Mouse (Mus musculus): ENCODE results near the gene Foxp1. TPM values are rescaled to one million over a fixed set of nuclear protein-coding genes. Genes with fewer than 3 reads are reported as not detected.

The Foxp1 gene
- polyA plus RNA-seq, 1 experiment from 2014 or later, result 103 TPM

DNA sequence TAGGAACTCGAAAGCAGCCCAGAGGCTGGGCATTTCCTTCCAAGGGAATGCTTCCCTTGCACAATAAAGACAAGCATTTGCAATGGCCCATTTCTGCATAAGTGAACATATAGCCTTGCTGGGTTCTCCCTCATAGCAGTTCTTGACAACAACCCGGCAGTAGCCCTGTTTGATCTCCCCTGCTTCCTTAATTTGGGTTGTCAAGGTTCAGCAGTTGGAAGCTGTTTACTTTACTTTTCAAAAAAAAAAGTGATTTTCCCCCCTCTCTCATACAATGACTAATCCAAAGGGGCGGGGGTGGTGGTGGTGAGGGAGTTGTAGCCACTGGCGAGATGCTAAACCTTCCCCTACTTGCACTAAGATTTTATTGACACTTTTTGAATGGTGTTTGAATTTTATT, 3.5 kb downstream of the Foxp1 start:
- H3K27me3 ChIP-seq (replicated peaks), result no peaks in the 10 kb centered on the region
- peak overlapping the region; percentile 21 for H3K4me3 ChIP-seq (replicated peaks)
- H3K4me2 ChIP-seq (replicated peaks), result peak overlapping the region; percentile 84
- peaks cover 4% of the 10 kb centered on the region; the same call in 1 of the 2 replicates for H3K4me1 ChIP-seq (replicated peaks)
- 29% methylated on average over 4 of the region's 4 CpGs for WGBS
- no peaks in the 10 kb centered on the region for H3K9me3 ChIP-seq
- H3K9ac ChIP-seq, result no peak overlapping the region
- no peaks in the 10 kb centered on the region for H3K36me3 ChIP-seq
- ATAC-seq, result no peak
- no peak overlapping the region for H3K27ac ChIP-seq

DNA sequence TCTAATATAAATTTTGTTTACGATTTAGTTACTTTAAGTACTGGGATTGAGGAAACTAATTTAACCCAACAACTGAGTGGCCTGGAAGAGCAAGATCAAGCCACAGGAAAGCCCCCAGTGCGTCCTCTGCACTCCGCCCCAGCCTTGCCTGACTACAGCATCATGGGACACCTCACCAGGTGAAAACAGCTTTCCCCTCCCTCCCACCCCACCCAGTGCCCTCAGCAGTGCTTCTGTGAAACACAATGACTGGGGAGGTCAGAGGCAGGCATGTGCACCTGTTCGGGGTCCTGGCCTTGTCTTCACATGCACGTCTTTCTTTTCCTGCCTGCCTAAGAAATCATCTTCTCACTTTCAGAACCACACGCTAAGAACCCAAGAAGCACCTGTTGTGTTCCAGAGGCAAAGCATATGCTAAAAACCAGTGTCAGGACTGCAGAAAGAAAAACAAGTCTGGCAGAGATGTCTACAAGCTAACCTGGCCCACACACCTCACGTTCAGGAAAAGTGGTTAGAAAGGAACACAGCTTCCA, 6.8 kb downstream of the Foxp1 start:
- WGBS, result 76% methylated on average over 7 of the region's 7 CpGs
- H3K4me2 ChIP-seq (replicated peaks), result no peak overlapping the region
- H3K27ac ChIP-seq, result no peak overlapping the region
- no peaks in the 10 kb centered on the region for H3K9me3 ChIP-seq
- H3K4me3 ChIP-seq (replicated peaks), result no peak overlapping the region
- H3K9ac ChIP-seq, result no peak overlapping the region
- ATAC-seq, result no peak
- peaks cover 10% of the 10 kb centered on the region for H3K4me1 ChIP-seq (replicated peaks)
- no peaks in the 10 kb centered on the region for H3K27me3 ChIP-seq (replicated peaks)
- no peaks in the 10 kb centered on the region for H3K36me3 ChIP-seq

DNA sequence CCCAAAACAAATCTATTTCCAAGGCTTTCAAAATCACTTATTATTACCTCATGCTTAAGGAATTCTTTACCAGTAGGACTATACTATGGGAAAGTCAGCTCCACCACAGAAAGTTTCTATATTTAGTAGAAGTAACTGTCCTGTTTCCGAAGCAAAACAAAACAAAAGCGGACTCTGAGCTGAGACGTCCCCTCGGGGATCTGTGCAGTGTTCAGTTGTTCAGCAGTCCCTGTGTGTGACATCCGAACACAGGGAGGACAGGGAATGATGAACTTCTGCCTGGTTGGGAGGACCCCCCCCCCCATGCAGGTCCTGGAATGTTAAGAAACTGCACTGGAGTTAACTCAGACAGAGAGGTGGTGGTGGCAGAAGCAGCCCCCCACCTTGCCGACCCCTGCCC, 10.7 kb downstream of the Foxp1 start:
- Histone ChIP-seq H3K27me3 (replicated peaks) (no peaks in the 10 kb centered on the region), H3K4me2 (replicated peaks) (peak overlapping the region; percentile 38), H3K27ac (peak overlapping the region; percentile 51), H3K36me3 (no peaks in the 10 kb centered on the region), H3K4me3 (replicated peaks) (no peak overlapping the region), H3K9me3 (no peaks in the 10 kb centered on the region), H3K9ac (no peak overlapping the region), H3K4me1 (replicated peaks) (peaks cover 6% of the 10 kb centered on the region)
- 32% methylated on average over 6 of the region's 6 CpGs for WGBS
- ATAC-seq, result peak; percentile 50; the same call in 1 of the 2 replicates

DNA sequence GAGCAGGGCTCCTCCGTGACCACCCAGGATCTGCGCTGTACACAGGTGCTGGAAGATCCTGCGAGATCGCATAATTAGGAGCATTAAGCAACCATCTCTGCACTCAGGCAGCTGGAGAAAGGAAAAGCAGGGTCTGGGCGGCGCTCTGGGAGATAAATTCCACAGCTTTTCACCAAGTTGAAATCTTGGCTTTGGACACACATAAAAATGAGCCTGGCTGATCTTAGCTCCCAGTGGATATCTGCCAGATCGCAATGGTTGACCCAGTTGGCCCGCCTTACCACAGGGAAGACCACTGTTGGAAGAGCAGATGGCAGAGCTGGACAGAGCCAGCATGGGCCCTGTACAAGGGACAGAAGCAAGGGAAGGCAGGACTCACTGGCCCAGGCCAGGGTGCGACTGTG, 13.3 kb downstream of the Foxp1 start:
- no peak for ATAC-seq
- no peak overlapping the region for H3K27ac ChIP-seq
- no peak overlapping the region for H3K4me3 ChIP-seq (replicated peaks)

DNA sequence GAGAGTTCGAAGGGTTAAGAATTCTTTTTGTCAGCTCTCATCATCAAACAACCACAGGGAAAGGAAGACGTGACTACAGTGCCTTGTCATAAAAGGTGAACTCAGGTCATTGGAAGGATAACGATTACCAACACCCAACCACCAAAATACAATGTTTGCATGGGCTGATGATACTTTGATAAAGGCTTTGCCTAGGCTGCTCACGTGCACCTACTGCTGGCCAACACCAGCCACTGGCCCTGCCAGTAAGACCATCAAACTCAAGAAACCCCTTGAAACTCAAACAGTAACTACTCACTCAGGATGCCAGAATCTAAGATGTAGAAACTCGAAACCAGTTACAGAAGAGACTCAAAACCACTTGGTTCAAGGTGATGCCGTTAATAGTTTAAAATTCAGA, 15.7 kb downstream of the Foxp1 start:
- no peak for ATAC-seq
- Histone ChIP-seq H3K27ac (no peak overlapping the region), H3K4me3 (replicated peaks) (no peak overlapping the region)

More for the DNA sequence above, 13.3 kb downstream of the Foxp1 start:
- H3K36me3 ChIP-seq, result no peaks in the 10 kb centered on the region
- no peaks in the 10 kb centered on the region for H3K9me3 ChIP-seq
- H3K4me2 ChIP-seq (replicated peaks), result no peak overlapping the region
- no peak overlapping the region for H3K9ac ChIP-seq
- 77% methylated on average over 9 of the region's 9 CpGs for WGBS
- peaks cover 6% of the 10 kb centered on the region; the same call in 1 of the 2 replicates for H3K4me1 ChIP-seq (replicated peaks)
- H3K27me3 ChIP-seq (replicated peaks), result no peaks in the 10 kb centered on the region

DNA sequence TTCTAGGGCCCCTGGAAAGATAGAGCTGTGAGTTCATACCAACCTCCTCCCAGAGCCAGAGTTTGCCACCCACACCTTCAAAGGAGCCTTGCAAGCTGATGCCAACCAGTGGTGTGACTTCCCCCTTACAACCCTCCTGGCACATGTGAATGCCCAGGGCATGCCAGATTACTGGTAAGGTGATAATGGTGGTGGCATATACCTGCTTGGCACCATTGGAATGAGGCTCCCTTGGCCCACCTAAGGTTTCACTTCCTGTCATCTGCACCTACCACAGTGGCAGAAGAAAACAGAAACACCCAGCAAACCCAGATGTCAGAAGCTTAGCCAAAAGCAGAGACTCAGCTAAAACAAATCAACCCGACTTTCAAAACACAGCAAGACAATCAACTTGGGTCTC, 18.8 kb downstream of the Foxp1 start:
- no peaks in the 10 kb centered on the region for H3K9me3 ChIP-seq
- peaks cover 3% of the 10 kb centered on the region; the same call in 1 of the 2 replicates for H3K4me1 ChIP-seq (replicated peaks)
- no peak overlapping the region for H3K27ac ChIP-seq
- H3K27me3 ChIP-seq (replicated peaks), result no peaks in the 10 kb centered on the region
- ATAC-seq, result no peak
- H3K4me3 ChIP-seq (replicated peaks), result no peak overlapping the region
- 88% methylated on average over 1 of the region's 1 CpGs for WGBS
- no peak overlapping the region for H3K4me2 ChIP-seq (replicated peaks)
- no peaks in the 10 kb centered on the region for H3K36me3 ChIP-seq
- H3K9ac ChIP-seq, result no peak overlapping the region

More for the DNA sequence above, 15.7 kb downstream of the Foxp1 start:
- H3K4me1 ChIP-seq (replicated peaks), result peaks cover 2% of the 10 kb centered on the region; the same call in 1 of the 2 replicates
- H3K9me3 ChIP-seq, result no peaks in the 10 kb centered on the region
- no peak overlapping the region for H3K9ac ChIP-seq
- H3K36me3 ChIP-seq, result no peaks in the 10 kb centered on the region
- no peaks in the 10 kb centered on the region for H3K27me3 ChIP-seq (replicated peaks)
- no peak overlapping the region for H3K4me2 ChIP-seq (replicated peaks)
- WGBS, result 80% methylated on average over 6 of the region's 6 CpGs

DNA sequence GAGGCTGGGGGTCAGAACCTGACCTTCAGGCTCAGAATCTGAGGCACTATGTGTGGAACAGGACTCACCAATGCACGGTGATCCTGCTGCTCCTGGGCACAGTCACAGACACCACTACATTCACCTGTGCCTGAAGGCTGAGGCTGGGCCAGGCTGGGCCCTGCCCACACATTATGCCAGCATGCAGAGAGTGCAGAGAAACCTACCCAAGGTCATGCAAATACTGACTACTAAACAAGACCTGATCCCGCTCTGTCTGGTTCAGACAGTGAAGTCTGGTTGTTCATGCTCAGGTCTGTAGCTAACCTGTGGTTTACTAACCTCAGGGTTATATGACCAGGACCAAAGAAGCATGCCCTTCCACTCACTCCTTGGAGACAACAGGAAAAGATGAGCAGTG, 19.8 kb downstream of the Foxp1 start:
- Histone ChIP-seq H3K4me3 (replicated peaks) (no peak overlapping the region), H3K9ac (no peak overlapping the region), H3K27ac (no peak overlapping the region), H3K9me3 (no peaks in the 10 kb centered on the region), H3K27me3 (replicated peaks) (no peaks in the 10 kb centered on the region), H3K36me3 (no peaks in the 10 kb centered on the region), H3K4me1 (replicated peaks) (peaks cover 3% of the 10 kb centered on the region; the same call in 1 of the 2 replicates), H3K4me2 (replicated peaks) (no peak overlapping the region)
- ATAC-seq, result peak; percentile 43; the same call in 1 of the 2 replicates
- WGBS, result 83% methylated on average over 2 of the region's 2 CpGs

GRCm38 (mm10) chr6:99502314-99502713, 20.2 kb downstream of the Foxp1 start:
- Histone ChIP-seq H3K9me3 (no peaks in the 10 kb centered on the region), H3K9ac (no peak overlapping the region), H3K4me3 (replicated peaks) (no peak overlapping the region), H3K27me3 (replicated peaks) (no peaks in the 10 kb centered on the region), H3K27ac (no peak overlapping the region), H3K36me3 (no peaks in the 10 kb centered on the region), H3K4me2 (replicated peaks) (no peak overlapping the region), H3K4me1 (replicated peaks) (peaks cover 3% of the 10 kb centered on the region; the same call in 1 of the 2 replicates)
- 0 out of 2 replicates have a peak, but pooled peaks have one; percentile 48 for ATAC-seq
- 81% methylated on average over 6 of the region's 6 CpGs for WGBS

- H3K36me3 ChIP-seq, result no peaks in the 10 kb centered on the region
- no peak for ATAC-seq
- no peak overlapping the region for H3K4me3 ChIP-seq (replicated peaks)
- no peak overlapping the region for H3K27ac ChIP-seq
- no peak overlapping the region for H3K4me2 ChIP-seq (replicated peaks)
- no peaks in the 10 kb centered on the region for H3K27me3 ChIP-seq (replicated peaks)
- H3K9ac ChIP-seq, result no peak overlapping the region
- 94% methylated on average over 3 of the region's 3 CpGs for WGBS
- peaks cover 8% of the 10 kb centered on the region; the same call in 1 of the 2 replicates for H3K4me1 ChIP-seq (replicated peaks)
- no peaks in the 10 kb centered on the region for H3K9me3 ChIP-seq
Measured at GRCm38 (mm10) chr6:99500570-99501270, 21.8 kb downstream of the Foxp1 start.

DNA sequence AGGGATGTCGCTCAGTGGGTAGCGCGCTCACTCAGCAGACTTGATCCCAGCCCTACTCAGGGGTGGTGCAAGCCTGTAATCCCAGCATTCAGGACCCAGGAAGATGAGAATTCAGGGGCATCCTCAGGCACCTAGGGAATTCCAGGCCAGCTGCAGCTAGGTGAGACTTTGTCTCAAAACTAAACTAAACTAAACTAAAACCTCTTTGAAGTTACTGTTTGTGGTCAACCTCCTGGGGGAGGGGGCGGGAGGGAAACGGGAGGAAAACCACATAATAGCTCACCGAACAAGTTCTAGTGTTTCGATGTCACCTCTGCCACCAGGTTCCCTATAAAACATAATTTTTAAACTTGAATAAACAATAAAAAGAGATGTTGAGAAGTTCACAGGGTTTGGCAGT, 24.4 kb downstream of the Foxp1 start:
- Histone ChIP-seq H3K9ac (no peak overlapping the region), H3K9me3 (no peaks in the 10 kb centered on the region), H3K36me3 (no peaks in the 10 kb centered on the region), H3K4me2 (replicated peaks) (no peak overlapping the region), H3K27me3 (replicated peaks) (no peaks in the 10 kb centered on the region), H3K4me3 (replicated peaks) (no peak overlapping the region), H3K27ac (no peak overlapping the region), H3K4me1 (replicated peaks) (peaks cover 8% of the 10 kb centered on the region; the same call in 1 of the 2 replicates)
- ATAC-seq, result no peak
- 79% methylated on average over 7 of the region's 7 CpGs for WGBS

GRCm38 (mm10) chr6:99496114-99496513, 26.4 kb downstream of the Foxp1 start:
- ATAC-seq, result peak; percentile 52; the same call in 1 of the 2 replicates
- no peaks in the 10 kb centered on the region for H3K36me3 ChIP-seq
- H3K9me3 ChIP-seq, result no peaks in the 10 kb centered on the region
- H3K9ac ChIP-seq, result no peak overlapping the region
- H3K27me3 ChIP-seq (replicated peaks), result no peaks in the 10 kb centered on the region
- no peak overlapping the region for H3K4me3 ChIP-seq (replicated peaks)
- peaks cover 17% of the 10 kb centered on the region for H3K4me1 ChIP-seq (replicated peaks)
- no peak overlapping the region for H3K4me2 ChIP-seq (replicated peaks)
- H3K27ac ChIP-seq, result no peak overlapping the region
- 60% methylated on average over 5 of the region's 5 CpGs for WGBS

DNA sequence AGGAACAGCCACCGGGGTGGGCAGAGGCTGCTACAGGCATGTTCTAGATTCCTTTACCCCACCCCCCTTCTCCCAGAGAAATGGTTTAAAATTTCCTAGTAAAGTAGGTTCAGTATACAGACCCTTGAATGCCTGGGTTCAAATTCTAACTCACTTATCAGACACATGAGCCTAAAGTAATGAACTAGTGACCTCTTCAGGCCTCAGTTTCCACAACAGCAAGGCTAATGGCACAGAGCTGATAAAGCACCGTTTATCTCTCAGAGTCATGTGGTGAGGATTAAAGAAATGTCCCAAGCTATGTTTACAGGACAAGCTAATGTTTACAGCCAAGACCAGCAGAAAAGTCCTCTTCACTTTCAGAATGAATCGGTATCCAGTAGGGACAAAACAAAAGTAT, 29.6 kb downstream of the Foxp1 start:
- H3K4me2 ChIP-seq (replicated peaks), result no peak overlapping the region
- no peaks in the 10 kb centered on the region for H3K9me3 ChIP-seq
- no peak for ATAC-seq
- H3K27me3 ChIP-seq (replicated peaks), result no peaks in the 10 kb centered on the region
- WGBS, result 9% methylated on average over 3 of the region's 3 CpGs
- H3K9ac ChIP-seq, result no peak overlapping the region
- H3K36me3 ChIP-seq, result no peaks in the 10 kb centered on the region
- peak overlapping the region; percentile 38 for H3K27ac ChIP-seq
- H3K4me1 ChIP-seq (replicated peaks), result peaks cover 19% of the 10 kb centered on the region
- no peak overlapping the region for H3K4me3 ChIP-seq (replicated peaks)

All from intestine, embryonic 15.5 days (tissue).